21 mouse cellular contexts compared by ENCODE assay signal in genomic region chr7:34744994-34745393, GRCm38 (mm10).
A peak's percentile ranks its signal among the peaks of the same experiment; 100 is the strongest.
DNase-seq lines count a peak whose midpoint lies in the region; ATAC-seq and TF ChIP-seq lines count a peak whose summit lies in the region.
"Had no signal": no experiment of that assay in that cellular context is flagged by ENCODE, and none has a peak within 500 bp of the region (broad histone marks: within the 10 kb centered on the region; RNA-seq: fewer than 3 reads in every experiment).

No protein-coding gene starts in this region.

- peaks cover 10% of the 10 kb centered on the region; the same call in 1 of the 2 replicates for H3K4me1 ChIP-seq in hindbrain, embryonic 14.5 days (replicated peaks; ENCODE audit: control insufficient read depth, insufficient read depth, low read length)
- H3K4me1 ChIP-seq in hindbrain, embryonic 13.5 days (replicated peaks), result peaks cover 19% of the 10 kb centered on the region
- H3K4me1 ChIP-seq in lung, embryonic 14.5 days (ENCODE audit: insufficient read depth), result peaks cover 9% of the 10 kb centered on the region; the same call in 1 of the 2 replicates
- H3K4me1 ChIP-seq in lung, adult 2 months (ENCODE audit: control insufficient read depth, insufficient read depth, low read length), result no peaks in the 10 kb centered on the region
- no peaks in the 10 kb centered on the region for H3K4me1 ChIP-seq in lung, postnatal 0 days (ENCODE audit: insufficient read depth, low read depth, low read length)
- H3K4me1 ChIP-seq in CH12.LX (ENCODE audit: control insufficient read depth in 1 of 2, insufficient read depth in 2 of 2), result peaks cover 21 to 51% of the 10 kb centered on the region in 2 experiments

- no peaks in the 10 kb centered on the region for H3K27me3 ChIP-seq in hindbrain, embryonic 14.5 days (ENCODE audit: control insufficient read depth, insufficient read depth, low read length)
- 0 out of 2 replicates have a peak, but pooled peaks cover 4% of the 10 kb centered on the region for H3K27me3 ChIP-seq in hindbrain, embryonic 13.5 days
- H3K27me3 ChIP-seq in lung, embryonic 14.5 days (ENCODE audit: insufficient read depth, low read length), result no peaks in the 10 kb centered on the region
- H3K27me3 ChIP-seq in lung, postnatal 0 days (replicated peaks; ENCODE audit: insufficient read depth, low read length), result no peaks in the 10 kb centered on the region
- H3K27me3 ChIP-seq in CH12.LX (replicated peaks), result no peaks in the 10 kb centered on the region
- H3K27me3 ChIP-seq: forebrain, embryonic 13.5 days; hindbrain, embryonic 12.5 days; Patski had no signal

- H3K27ac ChIP-seq in hindbrain, embryonic 14.5 days, result no peak overlapping the region
- H3K27ac ChIP-seq in hindbrain, embryonic 13.5 days, result no peak overlapping the region
- 0 out of 2 replicates have a peak overlapping the region, but pooled peaks have one; percentile 18 for H3K27ac ChIP-seq in lung, embryonic 14.5 days (ENCODE audit: low read depth)
- peak overlapping the region; percentile 87 for H3K27ac ChIP-seq in lung, postnatal 0 days (ENCODE audit: low read length)
- H3K27ac ChIP-seq in CH12.LX (ENCODE audit: insufficient read depth, low read depth), result peak overlapping the region; percentile 31; the same call in 1 of the 2 replicates
- H3K27ac ChIP-seq: forebrain, embryonic 10.5 days; forebrain, embryonic 13.5 days; hindbrain, embryonic 12.5 days had no signal

- H3K4me3 ChIP-seq in hindbrain, embryonic 14.5 days (replicated peaks; ENCODE audit: low read length), result no peak overlapping the region
- H3K4me3 ChIP-seq in hindbrain, embryonic 13.5 days, result no peak overlapping the region
- H3K4me3 ChIP-seq in lung, embryonic 14.5 days (ENCODE audit: low read depth, low read length), result no peak overlapping the region
- H3K4me3 ChIP-seq in lung, adult 2 months (replicated peaks; ENCODE audit: extremely low read depth, low read depth, low read length), result no peak overlapping the region
- H3K4me3 ChIP-seq in lung, postnatal 0 days (ENCODE audit: low read depth, low read length), result no peak overlapping the region
- peak overlapping the region; percentile 13 to 36 (median 36) for H3K4me3 ChIP-seq in CH12.LX (replicated peaks in 1 of 3; ENCODE audit: low read depth in 2 of 3, low read length in 2 of 3, poor library complexity in 1 of 3)
- H3K4me3 ChIP-seq: forebrain, embryonic 10.5 days; forebrain, embryonic 13.5 days; hindbrain, embryonic 12.5 days had no signal

- no peak for TF ChIP-seq POLR2A in lung, adult 2 months (IDR thresholded peaks at IDR 0.05; ENCODE audit: borderline replicate concordance, extremely low read depth, low read depth, low read length)
- no peak for TF ChIP-seq POLR2A in CH12.LX (IDR thresholded peaks at IDR 0.05; ENCODE audit: low read depth, low read length)

- no peaks in the 10 kb centered on the region for H3K9me3 ChIP-seq in hindbrain, embryonic 14.5 days (ENCODE audit: control insufficient read depth, low read length)
- H3K9me3 ChIP-seq in hindbrain, embryonic 13.5 days, result no peaks in the 10 kb centered on the region
- no peaks in the 10 kb centered on the region for H3K9me3 ChIP-seq in lung, embryonic 14.5 days (ENCODE audit: low read depth, low read length)
- no peaks in the 10 kb centered on the region for H3K9me3 ChIP-seq in lung, postnatal 0 days (ENCODE audit: low read length)
- H3K9me3 ChIP-seq in CH12.LX (replicated peaks; ENCODE audit: low read length), result peaks cover 3% of the 10 kb centered on the region
- H3K9me3 ChIP-seq: forebrain, embryonic 13.5 days; hindbrain, embryonic 12.5 days had no signal

- DNase-seq in hindbrain, embryonic 14.5 days (ENCODE audit: low spot score), result no peak
- DNase-seq in lung, embryonic 14.5 days, result peak; percentile 71
- no peak for DNase-seq in lung, adult 2 months
- DNase-seq in lung, postnatal 0 days (ENCODE audit: low spot score), result no peak
- no peak for DNase-seq in lung, adult 18-20 months
- no peak for DNase-seq in CH12.LX (ENCODE audit: extremely low read depth)
- DNase-seq: adrenal gland, postnatal 10 days; adrenal gland, postnatal 36 days; cerebellum, adult 18-20 months; cerebellum, adult 9-10 months; cerebellum, postnatal 14 days; gastrocnemius, postnatal 10 days; heart, adult 11 months had no signal

- no peaks in the 10 kb centered on the region for H3K79me2 ChIP-seq in CH12.LX (replicated peaks; ENCODE audit: control insufficient read depth, extremely low read depth, insufficient read depth, poor library complexity, severe bottlenecking)

- no peak for TF ChIP-seq CTCF in lung, embryonic 14.5 days (IDR thresholded peaks at IDR 0.05; ENCODE audit: low read depth)
- no peak for TF ChIP-seq CTCF in lung, adult 2 months (IDR thresholded peaks at IDR 0.05; ENCODE audit: insufficient read depth, low read length)
- TF ChIP-seq CTCF in lung, postnatal 0 days (IDR thresholded peaks at IDR 0.05), result no peak
- no peak for TF ChIP-seq CTCF in CH12.LX (conservative IDR thresholded peaks at IDR 0.05 in 1 of 2, IDR thresholded peaks at IDR 0.05 in 1 of 2; ENCODE audit: low read depth in 2 of 2, low read length in 2 of 2)

- dilution Hi-C loops in CH12.LX (cut with MboI; ENCODE audit: extremely low pct_ligation_motif_present, extremely low pct_unique_long_range_greater_than_20kb, low sequenced_read_pairs), result no loop called here

- no peak overlapping the region for H3K4me2 ChIP-seq in hindbrain, embryonic 14.5 days (replicated peaks)
- no peak overlapping the region for H3K4me2 ChIP-seq in hindbrain, embryonic 13.5 days
- H3K4me2 ChIP-seq in lung, embryonic 14.5 days, result no peak overlapping the region
- no peak overlapping the region for H3K4me2 ChIP-seq in lung, postnatal 0 days (replicated peaks; ENCODE audit: low read depth, low read length)
- H3K4me2 ChIP-seq in CH12.LX (ENCODE audit: insufficient read depth, low read depth, poor library complexity, severe bottlenecking), result peak overlapping the region; percentile 16; the same call in 1 of the 2 replicates
- H3K4me2 ChIP-seq: forebrain, embryonic 13.5 days; heart, embryonic 11.5 days; hindbrain, embryonic 12.5 days had no signal

- 0 out of 2 replicates have a peak, but pooled peaks have one; percentile 5 for ATAC-seq in hindbrain, embryonic 14.5 days (ENCODE audit: low FRiP score)
- ATAC-seq in hindbrain, embryonic 13.5 days (ENCODE audit: low FRiP score), result no peak
- ATAC-seq in lung, embryonic 14.5 days (ENCODE audit: insufficient read depth), result no peak
- ATAC-seq in lung, postnatal 0 days, result peak; percentile 36
- ATAC-seq: forebrain, embryonic 13.5 days; forebrain, embryonic 16.5 days; Patski had no signal

- H3K9ac ChIP-seq in hindbrain, embryonic 14.5 days, result no peak overlapping the region
- no peak overlapping the region for H3K9ac ChIP-seq in hindbrain, embryonic 13.5 days
- no peak overlapping the region for H3K9ac ChIP-seq in lung, embryonic 14.5 days
- no peak overlapping the region for H3K9ac ChIP-seq in lung, postnatal 0 days (replicated peaks; ENCODE audit: low read depth)
- H3K9ac ChIP-seq in CH12.LX (ENCODE audit: insufficient read depth, low read depth), result no peak overlapping the region
- H3K9ac ChIP-seq: forebrain, embryonic 13.5 days; hindbrain, embryonic 12.5 days had no signal

- no peak; the same call in 1 of the 2 replicates for TF ChIP-seq EP300 in lung, postnatal 0 days (IDR thresholded peaks at IDR 0.05)
- TF ChIP-seq EP300 in CH12.LX (IDR thresholded peaks at IDR 0.05; ENCODE audit: low read length), result no peak

- in situ Hi-C loops in CH12.LX (cut with MboI; ENCODE audit: low pct_ligation_motif_present, low pct_unique_long_range_greater_than_20kb, low sequenced_read_pairs), result no loop called here

- no peak for TF ChIP-seq RAD21 in CH12.LX (IDR thresholded peaks at IDR 0.05; ENCODE audit: low read depth, low read length)

- no peaks in the 10 kb centered on the region for H3K36me3 ChIP-seq in hindbrain, embryonic 14.5 days (replicated peaks; ENCODE audit: control insufficient read depth, insufficient read depth)
- no peaks in the 10 kb centered on the region for H3K36me3 ChIP-seq in hindbrain, embryonic 13.5 days
- H3K36me3 ChIP-seq in lung, embryonic 14.5 days (ENCODE audit: insufficient read depth), result no peaks in the 10 kb centered on the region
- no peaks in the 10 kb centered on the region for H3K36me3 ChIP-seq in lung, postnatal 0 days (ENCODE audit: insufficient read depth, low read length)
- no peaks in the 10 kb centered on the region for H3K36me3 ChIP-seq in CH12.LX (replicated peaks in 1 of 2; ENCODE audit: control insufficient read depth in 1 of 2, insufficient read depth in 1 of 2, low read length in 1 of 2)
- H3K36me3 ChIP-seq: forebrain, embryonic 10.5 days; G1E; hindbrain, embryonic 12.5 days had no signal

- 68% methylated on average over 8 of the region's 8 CpGs for WGBS in hindbrain, embryonic 14.5 days
- WGBS in hindbrain, embryonic 13.5 days, result 72% methylated on average over 8 of the region's 8 CpGs
- 51% methylated on average over 8 of the region's 8 CpGs for WGBS in lung, embryonic 14.5 days
- 70% methylated on average over 8 of the region's 8 CpGs for WGBS in lung, adult 2 months
- WGBS in lung, postnatal 0 days, result 54% methylated on average over 8 of the region's 8 CpGs

TF ChIP-seq in CH12.LX, 34 proteins besides CTCF, POLR2A, EP300 and RAD21:
- TF ChIP-seq ZC3H11A (IDR thresholded peaks at IDR 0.05; ENCODE audit: low read depth, low read length) (no peak), KAT2A (IDR thresholded peaks at IDR 0.05; ENCODE audit: insufficient replicate concordance, low read length) (no peak), MEF2A (IDR thresholded peaks at IDR 0.05; ENCODE audit: borderline replicate concordance, low read depth, low read length) (no peak), USF1 (IDR thresholded peaks at IDR 0.05; ENCODE audit: low read depth, low read length) (no peak), PAX5 (IDR thresholded peaks at IDR 0.05; ENCODE audit: low read length) (no peak), MXI1 (IDR thresholded peaks at IDR 0.05; ENCODE audit: low read depth, low read length) (no peak), POLR2AphosphoS2 (IDR thresholded peaks at IDR 0.05; ENCODE audit: low read depth, low read length) (no peak), IRF4 (IDR thresholded peaks at IDR 0.05; ENCODE audit: low read depth, low read length) (no peak), MAX (IDR thresholded peaks at IDR 0.05; ENCODE audit: low read length) (no peak), ZKSCAN1 (IDR thresholded peaks at IDR 0.05; ENCODE audit: borderline replicate concordance, low read depth, low read length) (no peak)

Comparison
In these comparisons a context has a peak if more than half of its experiments do, and no peak if none do; other contexts are left out.
1. ATAC-seq: peak in hindbrain, embryonic 14.5 days (single experiment) and lung, postnatal 0 days (single experiment); none in hindbrain, embryonic 13.5 days (single experiment) and lung, embryonic 14.5 days (single experiment).
2. H3K27ac ChIP-seq: peak in lung, embryonic 14.5 days (single experiment), lung, postnatal 0 days (single experiment) and CH12.LX (single experiment); none in hindbrain, embryonic 14.5 days (single experiment) and hindbrain, embryonic 13.5 days (single experiment).
3. H3K4me3 ChIP-seq: peak in CH12.LX (3 of 3); none in hindbrain, embryonic 14.5 days (single experiment), hindbrain, embryonic 13.5 days (single experiment), lung, embryonic 14.5 days (single experiment), lung, adult 2 months (single experiment) and lung, postnatal 0 days (single experiment).